Mouse (Mus musculus) heart, postnatal 10 days (tissue): ENCODE data around the gene Zfp91. TPM values are rescaled to one million over a fixed set of nuclear protein-coding genes. Genes with fewer than 3 reads are reported as not detected.
"Not testable (repeated sequence)": the region's sequence is repeated elsewhere in the genome, so short reads cannot be mapped to it uniquely, and the experiment has no call there.

Source experiments
- DNase-seq, 2 experiments: peaks; one replicate each; pipeline ENCODE4 v3.0.0; 2021
- intact Hi-C: fragments of 180-260 bp; cut with DNase I; formaldehyde crosslinking; loops from one replicate; pipeline ENCODE4 v1.15.1; 2025
- total RNA-seq, 2 experiments: library from RNA; stranded (reverse); gene quantifications; 2 replicates each; pipeline ENCODE4 v1.2.3; 2021

Zfp91 gene
- total RNA-seq, 2 experiments from 2014 or later: 76.3 to 76.4 TPM

- no peak for DNase-seq
- intact Hi-C loops: loop anchor here (5.0 kb wide), 2 partner anchors 278 to 783 kb away; no protein-coding TSS in a partner anchor
Measured at GRCm38 (mm10) chr19:12795110-12795509, 816 bp downstream of the Zfp91 start.

GRCm38 (mm10) chr19:12794056-12795044, 1.6 kb downstream of the Zfp91 start:
- peak; percentile 96 for DNase-seq
- intact Hi-C loops: loop anchor here (5.0 kb wide), 2 partner anchors 277 to 782 kb away; no protein-coding TSS in a partner anchor

DNA sequence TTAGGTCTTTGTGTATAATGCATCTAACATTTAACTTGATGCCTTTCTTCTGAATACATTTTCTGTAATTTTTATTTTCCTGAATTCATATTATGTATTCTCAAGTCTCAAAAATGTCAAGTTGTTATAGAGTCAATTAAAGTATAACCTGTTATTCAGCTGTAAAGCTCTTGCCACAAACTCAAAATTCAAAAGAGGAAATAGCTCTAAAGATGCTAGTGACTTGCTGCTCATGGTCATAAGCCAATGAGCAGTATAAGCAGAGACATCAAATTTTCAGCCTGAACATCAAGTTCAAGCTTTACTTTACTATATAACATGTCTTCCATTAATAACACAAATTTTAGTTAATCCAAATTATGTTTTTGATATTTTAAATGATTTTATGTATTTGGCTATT, 3.6 kb downstream of the Zfp91 start:
- intact Hi-C loops: no loop called here
- no peak for DNase-seq

- intact Hi-C loops: no loop called here
- peak in 1 of 2 experiments; percentile 20 for DNase-seq
Measured at GRCm38 (mm10) chr19:12787721-12788120, 8.2 kb downstream of the Zfp91 start.

- no peak for DNase-seq
- intact Hi-C loops: no loop called here
Measured at GRCm38 (mm10) chr19:12786803-12787395, 9.0 kb downstream of the Zfp91 start.

DNA sequence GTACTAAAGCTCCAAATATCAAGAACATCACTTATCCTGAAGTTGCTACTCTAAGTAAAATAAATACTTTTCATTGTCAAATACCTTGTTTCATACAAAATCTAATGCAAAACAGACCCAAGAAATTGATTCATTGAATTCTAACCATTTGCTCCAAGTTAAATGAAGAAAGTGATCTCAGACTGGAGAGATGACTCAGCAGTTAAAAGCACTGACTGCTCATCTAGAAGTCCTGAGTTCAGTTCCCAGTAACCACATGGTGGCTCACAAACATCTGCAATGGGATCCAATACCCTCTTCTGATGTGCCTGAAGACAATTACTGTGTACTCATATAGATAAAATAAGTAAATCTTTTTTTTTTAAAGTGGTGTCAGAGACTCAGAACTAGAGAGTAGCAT, 15.5 kb downstream of the Zfp91 start:
- intact Hi-C loops: no loop called here
- no peak for DNase-seq

- peak; percentile 24 to 40 for DNase-seq
- intact Hi-C loops: no loop called here
Measured at GRCm38 (mm10) chr19:12770888-12771287, 25.0 kb downstream of the Zfp91 start.

- DNase-seq: peak in 1 of 2 experiments; percentile 12
- intact Hi-C loops: no loop called here
Measured at GRCm38 (mm10) chr19:12765308-12765707, 30.6 kb downstream of the Zfp91 start, which contains the start of gene Cntf. Gene Cntf (minus strand): TSS chr19:12765632.

GRCm38 (mm10) chr19:12762212-12763130, 33.5 kb downstream of the Zfp91 start:
- intact Hi-C loops: no loop called here
- DNase-seq: no peak

GRCm38 (mm10) chr19:12759656-12760055, 36.3 kb downstream of the Zfp91 start:
- DNase-seq: peak; percentile 60 to 71

DNA sequence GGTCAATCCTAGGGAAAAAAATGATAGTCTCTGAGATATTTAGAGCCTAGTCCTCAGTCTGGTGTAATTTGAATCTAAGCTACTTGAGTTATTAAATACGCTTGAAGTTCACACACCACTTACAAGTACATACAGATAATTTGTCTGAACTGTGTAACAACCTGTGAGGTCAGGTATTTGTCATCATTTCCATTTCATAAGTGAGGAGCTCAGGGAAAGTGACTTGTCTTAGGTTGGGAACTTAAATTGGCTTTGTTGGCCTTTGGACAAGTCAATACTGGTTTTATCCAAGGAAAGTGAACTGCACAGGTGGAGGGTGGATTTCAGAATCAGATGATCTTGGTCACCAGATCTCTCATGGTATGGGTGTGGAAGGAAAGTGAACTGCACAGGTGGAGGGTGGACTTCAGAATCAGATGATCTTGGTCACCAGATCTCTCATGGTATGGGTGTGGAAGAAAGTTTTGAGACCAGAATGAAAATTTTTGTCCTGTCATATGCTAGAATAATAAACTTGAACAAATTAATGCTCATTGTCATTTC, 36.9 kb downstream of the Zfp91 start:
- no peak for DNase-seq
- intact Hi-C loops: no loop called here

More at GRCm38 (mm10) chr19:12759656-12760055, 36.3 kb downstream of the Zfp91 start:
- intact Hi-C loops: no loop called here

DNA sequence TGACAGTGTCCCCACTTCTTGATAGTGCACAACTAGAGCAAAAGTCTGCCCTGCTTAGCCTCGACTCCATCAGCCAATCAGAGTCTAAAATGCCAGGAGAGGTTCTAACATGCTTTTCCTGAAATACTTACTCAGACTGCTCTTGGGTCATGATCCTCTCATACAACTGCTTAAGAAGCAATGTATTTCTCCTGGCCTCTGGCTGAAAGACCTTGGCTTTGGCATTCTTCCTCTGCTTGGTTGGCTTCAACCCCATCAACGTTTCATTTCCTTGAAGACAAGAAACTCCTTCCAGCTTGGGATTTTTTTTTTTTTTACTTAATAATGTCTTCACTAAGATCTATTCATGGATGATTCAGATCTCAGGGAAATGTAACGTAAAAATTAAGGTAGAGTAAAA, 39.6 kb downstream of the Zfp91 start:
- intact Hi-C loops: no loop called here
- no peak for DNase-seq

GRCm38 (mm10) chr19:12731950-12732349, 64.0 kb downstream of the Zfp91 start:
- DNase-seq: no peak
- intact Hi-C loops: no loop called here

DNA sequence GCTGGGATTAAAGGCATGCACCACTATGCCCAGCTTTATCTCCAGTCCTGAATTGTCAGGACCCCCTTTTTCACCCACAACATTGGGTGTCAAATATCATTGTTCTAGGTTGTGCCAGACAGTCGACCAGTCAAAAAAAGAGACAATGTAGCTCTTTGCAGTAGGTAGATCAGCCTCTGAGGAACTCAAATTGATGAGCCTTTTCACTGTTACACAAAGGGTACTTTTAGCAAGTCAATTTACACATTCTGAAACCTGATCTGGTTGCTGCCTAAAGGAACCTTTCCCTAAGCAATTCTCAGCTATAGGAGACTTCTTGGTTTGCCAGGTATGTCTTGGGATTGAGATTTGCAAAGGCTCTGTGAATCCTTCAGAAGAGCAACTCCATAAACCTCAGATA, 64.9 kb downstream of the Zfp91 start:
- intact Hi-C loops: no loop called here
- DNase-seq: no peak

DNA sequence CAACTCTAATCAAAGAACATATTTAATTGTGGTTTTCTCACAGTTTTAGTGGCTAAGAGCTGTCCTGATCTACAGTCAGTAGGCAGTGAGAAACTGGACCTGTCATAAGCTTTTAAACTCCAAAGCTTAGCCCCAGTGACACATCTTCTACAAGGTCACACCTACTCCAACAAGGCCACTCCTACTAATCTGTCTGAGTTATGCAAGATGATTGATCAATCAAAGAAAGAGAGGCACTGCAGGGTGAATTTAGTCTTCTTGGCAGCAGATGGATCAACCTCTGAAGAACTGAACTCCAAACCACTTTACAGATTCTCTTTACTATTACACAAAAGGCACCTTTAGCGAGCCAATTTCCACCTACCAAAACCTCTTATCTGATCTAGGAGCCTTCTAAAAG, 70.1 kb downstream of the Zfp91 start:
- no peak for DNase-seq
- intact Hi-C loops: no loop called here

- intact Hi-C loops: loop anchor here (1.0 to 2.0 kb wide), 2 partner anchors 74 to 98 kb away; partner anchors contain the start of genes Lpxn and Zfp91
- DNase-seq: peak; percentile 49 to 67
Measured at GRCm38 (mm10) chr19:12722308-12722707, 73.6 kb downstream of the Zfp91 start.

- DNase-seq, intact Hi-C loops: not testable (repeated sequence)
Measured at GRCm38 (mm10) chr19:12721596-12721995, 74.3 kb downstream of the Zfp91 start.

DNA sequence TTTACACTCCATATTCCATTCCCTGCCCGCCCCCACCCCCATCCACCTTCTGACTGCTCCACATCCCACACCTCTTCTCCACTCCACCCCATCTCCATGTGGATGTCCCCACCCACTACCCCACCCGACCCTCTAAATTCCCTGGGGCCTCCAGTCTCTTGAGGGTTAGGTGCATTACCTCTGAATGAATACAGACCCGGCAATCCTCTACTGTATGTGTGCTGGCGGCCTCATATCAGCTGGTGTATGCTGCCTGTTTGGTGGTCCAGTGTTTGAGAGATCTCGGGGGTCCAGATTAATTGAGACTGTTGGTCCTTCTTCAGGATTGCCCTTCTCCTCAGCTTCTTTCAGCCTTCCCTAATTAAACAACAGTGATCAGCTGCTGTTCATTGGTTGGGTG, 75.0 kb downstream of the Zfp91 start:
- DNase-seq, intact Hi-C loops: not testable (repeated sequence)

DNA sequence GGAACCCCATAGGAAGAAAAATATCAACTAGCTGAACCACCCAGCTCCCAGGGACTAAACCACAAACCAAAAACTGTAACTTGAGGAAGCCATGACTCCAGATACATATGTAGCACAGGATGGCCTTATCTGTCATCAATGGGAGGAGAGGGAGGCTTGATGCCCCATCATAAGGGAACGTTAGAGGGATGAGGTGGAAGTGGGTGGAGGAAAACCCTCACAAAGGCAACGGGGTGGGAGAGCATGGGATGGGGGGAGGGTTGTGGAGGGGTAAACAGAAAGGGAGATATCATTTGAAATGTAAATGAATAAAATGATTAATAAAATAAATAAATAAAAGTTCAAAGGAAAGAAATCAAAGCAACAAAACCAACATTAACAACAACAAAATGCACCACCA, 75.5 kb downstream of the Zfp91 start:
- intact Hi-C loops: no loop called here
- no peak for DNase-seq

DNA sequence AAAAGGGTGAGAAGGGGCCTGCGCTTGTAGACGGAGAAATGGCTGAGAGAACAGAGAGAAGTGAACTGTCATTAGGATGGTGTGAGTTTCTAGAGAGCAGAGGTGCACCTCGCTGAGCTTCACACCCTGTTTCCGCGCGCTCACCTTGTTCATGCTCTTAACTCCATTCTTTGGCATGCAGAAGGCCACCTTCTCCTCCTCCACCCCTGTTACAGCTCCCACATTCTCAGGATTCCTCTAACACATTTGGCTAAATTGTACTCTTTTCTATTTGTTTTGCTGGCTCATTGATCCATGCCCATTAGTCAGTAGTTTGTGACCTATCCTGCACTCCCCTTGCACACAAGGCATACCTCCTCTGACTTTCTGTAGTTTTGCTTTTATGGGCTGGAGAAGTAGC, 76.7 kb downstream of the Zfp91 start:
- no peak for DNase-seq
- intact Hi-C loops: no loop called here
